ENCODE assay signal across 27 mouse cellular contexts in the genomic region with DNA sequence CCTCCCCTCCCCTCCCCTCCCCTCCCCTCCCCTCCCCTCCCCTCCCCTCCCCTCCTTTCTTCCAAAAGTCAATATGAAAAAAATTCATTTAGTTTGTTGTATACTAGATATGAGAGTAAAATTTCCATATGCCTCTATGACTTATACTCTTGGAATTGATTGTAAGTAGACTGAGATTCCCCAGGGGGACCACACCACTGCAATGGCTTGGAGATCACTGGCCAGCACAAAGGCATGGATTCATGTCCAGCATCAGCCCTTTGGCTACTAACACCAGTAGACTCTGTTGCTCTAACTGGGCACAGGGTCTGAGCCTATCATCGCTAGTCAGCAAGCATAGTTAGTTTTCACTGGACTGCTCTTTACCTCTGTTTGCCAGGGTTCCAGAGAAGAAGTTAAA.
"Had no signal": no experiment of that assay in that cellular context is flagged by ENCODE, and none has a peak within 500 bp of the region (broad histone marks: within the 10 kb centered on the region; RNA-seq: fewer than 3 reads in every experiment).

No protein-coding gene starts in this region.

- H3K4me1 ChIP-seq: embryonic facial prominence, embryonic 12.5 days; embryonic facial prominence, embryonic 13.5 days; embryonic facial prominence, embryonic 15.5 days; forebrain, embryonic 10.5 days; forebrain, embryonic 12.5 days; forebrain, embryonic 13.5 days; forebrain, embryonic 15.5 days had no signal

- H3K27ac ChIP-seq: embryonic facial prominence, embryonic 10.5 days; embryonic facial prominence, embryonic 12.5 days; embryonic facial prominence, embryonic 13.5 days; embryonic facial prominence, embryonic 15.5 days; forebrain, embryonic 10.5 days; forebrain, embryonic 12.5 days; forebrain, embryonic 13.5 days; forebrain, embryonic 15.5 days; gastrocnemius, adult 2 months; heart, adult 2 months had no signal

- ATAC-seq: forebrain, embryonic 13.5 days; forebrain, embryonic 14.5 days; forebrain, embryonic 15.5 days; forebrain, embryonic 16.5 days; forebrain, postnatal 0 days had no signal

- H3K27me3 ChIP-seq: embryonic facial prominence, embryonic 12.5 days; embryonic facial prominence, embryonic 13.5 days; embryonic facial prominence, embryonic 15.5 days; forebrain, embryonic 12.5 days; forebrain, embryonic 13.5 days; forebrain, embryonic 15.5 days had no signal

- H3K4me2 ChIP-seq: embryonic facial prominence, embryonic 12.5 days; embryonic facial prominence, embryonic 13.5 days; embryonic facial prominence, embryonic 15.5 days; forebrain, embryonic 12.5 days; forebrain, embryonic 13.5 days; forebrain, embryonic 15.5 days had no signal

- H3K9me3 ChIP-seq: embryonic facial prominence, embryonic 10.5 days; embryonic facial prominence, embryonic 12.5 days; embryonic facial prominence, embryonic 13.5 days; embryonic facial prominence, embryonic 15.5 days; forebrain, embryonic 10.5 days; forebrain, embryonic 12.5 days; forebrain, embryonic 13.5 days; forebrain, embryonic 15.5 days had no signal

- H3K9ac ChIP-seq: embryonic facial prominence, embryonic 12.5 days; embryonic facial prominence, embryonic 13.5 days; embryonic facial prominence, embryonic 15.5 days; forebrain, embryonic 12.5 days; forebrain, embryonic 13.5 days; forebrain, embryonic 15.5 days; forebrain, postnatal 0 days had no signal

- DNase-seq: cerebellum, adult 8-10 months; cerebellum, adult 9-10 months; cerebellum, adult 9-11 months; cerebellum, postnatal 10 days; cerebellum, postnatal 14 days; cerebellum, postnatal 25 days; cerebellum, postnatal 36 days; embryo, embryonic 11 days; forebrain, postnatal 0 days; gastrocnemius, adult 2 months; gastrocnemius, postnatal 10 days; gastrocnemius, postnatal 14 days; gastrocnemius, postnatal 25 days; gastrocnemius, postnatal 36 days; heart, adult 18-20 months; heart, adult 2 months had no signal

- H3K4me3 ChIP-seq: embryonic facial prominence, embryonic 10.5 days; embryonic facial prominence, embryonic 12.5 days; embryonic facial prominence, embryonic 13.5 days; embryonic facial prominence, embryonic 15.5 days; erythroblast, embryonic 14.5 days; forebrain, embryonic 10.5 days; forebrain, embryonic 12.5 days; forebrain, embryonic 13.5 days; forebrain, embryonic 15.5 days; gastrocnemius, adult 2 months; heart, adult 2 months had no signal

- H3K36me3 ChIP-seq: embryonic facial prominence, embryonic 10.5 days; embryonic facial prominence, embryonic 12.5 days; embryonic facial prominence, embryonic 13.5 days; embryonic facial prominence, embryonic 15.5 days; forebrain, embryonic 10.5 days; forebrain, embryonic 12.5 days; forebrain, embryonic 15.5 days had no signal
